Mouse (Mus musculus) adrenal gland, postnatal 10 days (tissue): ENCODE data around the gene Npas3. TPM values are rescaled to one million over a fixed set of nuclear protein-coding genes. Genes with fewer than 3 reads are reported as not detected.
A peak's percentile ranks its signal among the peaks of the same experiment; 100 is the strongest.

Source experiments
- DNase-seq: peaks from one replicate; pipeline ENCODE4 v3.0.0; 2021; ENCODE audit warnings: mixed read lengths
- total RNA-seq, 2 experiments: library from RNA; stranded (reverse); gene quantifications; 2 replicates each; pipeline ENCODE4 v1.2.3; 2021

Gene Npas3
- total RNA-seq, 2 experiments from 2014 or later: 2.4 to 3.5 TPM

DNA sequence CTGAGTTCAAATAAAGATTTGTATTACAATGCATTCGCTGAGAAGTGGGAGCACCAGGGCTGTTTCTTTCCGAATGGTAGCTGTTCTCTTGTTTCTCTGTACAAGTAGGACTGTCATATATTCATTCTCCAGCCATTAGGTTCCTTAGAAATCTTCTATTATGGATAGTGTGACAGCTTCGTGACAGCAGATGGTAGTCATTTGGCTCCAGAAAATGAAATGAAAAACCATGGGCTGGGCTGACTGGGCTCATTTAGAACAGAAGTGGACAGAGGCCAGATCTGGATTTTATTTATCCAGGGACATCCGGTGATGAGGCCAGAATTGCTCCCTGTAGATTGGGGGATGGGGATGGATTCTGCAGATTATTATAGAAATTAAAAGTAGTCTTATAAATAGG, 621.5 kb downstream of the Npas3 start:
- no peak for DNase-seq

DNA sequence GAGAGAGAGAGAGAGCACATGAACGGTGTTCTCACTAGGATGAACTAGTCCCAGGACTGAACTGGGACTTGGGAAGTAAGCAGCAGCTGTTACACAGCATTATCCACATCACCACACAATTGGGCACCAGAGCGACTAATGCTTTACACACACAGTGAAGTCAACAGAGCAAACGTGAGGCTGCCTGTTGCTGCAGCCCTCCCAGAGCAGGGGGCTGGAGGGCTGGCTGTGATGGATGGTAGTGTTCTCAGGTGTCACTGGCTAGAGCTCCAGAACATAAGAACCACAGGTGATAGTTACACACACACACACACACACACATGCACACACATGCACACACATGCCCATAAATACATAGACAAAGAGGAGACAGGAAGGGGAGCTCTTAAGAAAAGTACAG, 626.7 kb downstream of the Npas3 start:
- DNase-seq: no peak

DNA sequence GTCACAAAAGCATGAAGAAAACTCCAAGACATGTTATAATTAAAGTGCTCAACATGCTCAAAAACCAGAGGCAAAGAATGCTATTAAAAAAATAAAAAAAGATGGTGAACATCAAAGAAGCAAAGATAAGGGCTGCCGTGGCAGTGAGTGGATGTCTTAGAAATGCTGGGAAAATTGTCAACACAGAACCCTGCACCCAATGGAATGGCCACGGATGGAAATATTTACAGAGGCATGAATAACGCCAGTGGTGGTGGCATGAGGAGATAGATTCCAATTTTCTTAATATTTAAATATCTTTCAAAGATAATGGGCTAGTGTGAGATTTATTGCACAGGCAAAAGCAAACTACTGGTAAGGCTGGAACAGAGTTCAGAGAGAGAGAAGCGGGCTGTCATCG, 628.2 kb downstream of the Npas3 start:
- no peak for DNase-seq

DNA sequence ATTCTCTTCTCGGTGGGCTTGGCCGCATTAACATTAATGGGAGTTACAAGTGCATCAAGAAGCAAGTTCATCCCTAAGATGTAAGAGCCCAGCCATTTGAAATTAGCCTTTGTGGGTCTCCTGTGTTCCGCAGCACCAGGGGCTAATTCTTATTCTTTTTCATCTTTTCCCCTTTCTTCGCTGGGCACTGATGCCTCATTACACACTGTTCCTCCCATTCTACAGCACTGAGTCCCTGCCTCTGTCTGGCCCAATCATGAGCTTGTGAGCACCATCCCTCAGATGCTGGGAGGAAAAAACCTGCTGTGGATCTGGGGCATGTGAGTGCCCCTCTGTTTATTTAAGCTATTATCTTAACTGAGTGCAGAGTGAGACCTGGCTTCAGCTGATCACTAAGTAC, 633.2 kb downstream of the Npas3 start:
- DNase-seq: no peak

DNA sequence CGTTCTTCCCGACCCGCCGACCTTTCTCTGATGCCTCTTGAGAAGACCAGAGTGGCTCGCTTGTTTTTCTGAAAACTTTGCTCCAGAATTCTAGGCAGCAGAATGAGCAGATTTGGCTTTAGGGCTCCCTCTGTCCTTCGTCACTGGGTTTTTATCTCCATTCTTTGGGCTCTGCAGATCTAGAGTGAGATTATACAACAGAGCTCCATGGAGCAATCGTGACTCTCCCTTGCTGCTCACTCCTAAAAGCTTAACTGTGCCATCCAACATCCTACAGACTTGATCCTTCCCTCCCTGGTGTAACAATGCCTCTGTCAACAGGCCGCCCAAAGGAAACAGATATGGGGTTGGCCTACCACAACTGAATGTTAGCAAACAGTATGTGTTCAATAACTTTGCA, 634.4 kb downstream of the Npas3 start:
- no peak for DNase-seq

DNA sequence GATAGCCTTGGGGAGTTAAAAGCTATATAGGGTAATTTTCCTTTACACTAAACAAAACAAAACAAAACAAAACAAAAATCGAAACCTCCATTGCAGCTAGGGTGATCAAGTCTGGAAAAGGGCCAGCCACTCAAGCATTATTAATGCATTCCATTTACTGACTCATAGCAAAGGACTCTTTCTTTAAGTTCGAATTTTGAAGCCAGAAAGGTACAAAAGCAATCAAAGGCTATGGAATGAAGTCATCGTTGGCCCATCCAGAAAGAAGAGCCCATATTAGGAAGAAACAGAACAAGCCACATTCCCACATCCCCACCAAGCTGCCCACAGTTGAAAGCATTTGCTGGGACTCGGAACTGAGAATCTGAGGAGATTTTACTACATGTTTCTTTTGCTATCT, 640.1 kb downstream of the Npas3 start:
- DNase-seq: no peak

DNA sequence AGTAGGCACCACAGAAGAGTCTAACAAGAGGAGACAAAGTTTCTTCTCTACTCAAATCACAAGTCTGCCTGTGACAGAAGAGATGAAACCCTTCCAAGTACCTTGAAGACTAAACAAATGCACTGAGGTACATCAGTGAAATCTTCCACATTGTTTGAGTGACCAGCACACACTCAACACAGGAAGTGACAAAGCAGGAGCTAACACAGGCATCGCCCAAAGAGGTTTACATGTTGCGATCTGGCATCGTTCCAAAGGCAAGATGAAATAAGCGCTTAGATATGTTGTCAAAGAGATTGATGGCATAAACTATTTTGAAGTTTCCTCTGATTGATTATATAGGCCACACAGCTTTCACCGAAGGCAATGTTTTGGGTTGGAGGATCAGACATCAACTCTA, 647.4 kb downstream of the Npas3 start:
- DNase-seq: no peak

DNA sequence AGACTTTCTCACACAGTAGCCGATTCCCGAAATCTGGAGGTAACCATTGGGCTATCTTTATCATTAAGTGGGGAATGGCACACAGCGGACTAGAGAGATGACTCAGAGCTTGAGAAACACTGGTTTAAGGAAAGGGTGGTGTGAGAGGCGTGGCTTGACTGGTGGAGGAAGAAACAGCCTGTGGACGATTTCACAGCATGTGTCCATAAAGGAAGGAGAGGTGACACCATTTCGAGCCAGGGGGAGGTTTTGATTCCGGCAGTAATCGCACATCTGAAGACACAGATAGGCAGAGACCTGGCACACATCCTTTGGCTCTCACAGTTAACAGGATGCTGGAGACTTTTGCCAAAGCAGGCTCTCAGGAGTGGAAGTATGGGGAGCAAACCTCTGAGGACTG, 660.3 kb downstream of the Npas3 start:
- no peak for DNase-seq

DNA sequence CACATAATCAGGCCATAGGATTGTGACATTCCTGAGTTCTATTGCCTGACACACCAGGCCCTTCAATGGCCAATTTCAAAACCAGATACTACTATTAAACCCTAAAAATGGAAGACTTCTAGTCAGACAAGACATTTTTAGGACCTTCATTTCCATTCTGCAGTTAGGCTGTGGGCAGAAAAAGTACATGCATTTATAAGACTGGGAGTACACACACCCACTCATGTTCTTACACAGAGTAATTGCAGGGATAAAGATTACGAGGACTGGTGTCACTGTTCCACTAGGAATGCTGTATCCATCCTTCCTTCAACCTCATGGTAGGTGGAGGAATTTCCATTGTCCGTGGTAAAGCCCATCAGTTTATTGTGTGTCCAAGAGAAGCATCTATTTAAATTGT, 661.7 kb downstream of the Npas3 start:
- DNase-seq: no peak

DNA sequence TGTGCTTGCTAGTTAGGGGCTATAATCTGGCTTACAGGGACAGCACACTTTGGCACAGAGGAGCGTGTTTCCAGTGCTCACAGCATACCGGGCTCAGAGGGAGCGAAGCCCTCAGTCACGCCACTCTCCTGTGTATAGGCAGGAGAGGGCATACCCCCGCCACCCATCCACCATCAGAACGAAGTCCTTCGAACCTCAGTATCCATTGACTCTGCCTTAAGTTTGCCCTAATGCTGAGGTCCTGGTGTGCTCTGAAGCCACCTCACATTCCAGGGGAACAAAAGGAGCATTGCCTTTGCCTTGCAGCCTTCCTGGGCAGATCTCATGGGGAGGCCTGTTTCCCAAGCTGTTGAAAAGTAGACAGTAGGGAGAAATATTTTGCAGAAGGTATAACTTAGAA, 673.7 kb downstream of the Npas3 start:
- no peak for DNase-seq

DNA sequence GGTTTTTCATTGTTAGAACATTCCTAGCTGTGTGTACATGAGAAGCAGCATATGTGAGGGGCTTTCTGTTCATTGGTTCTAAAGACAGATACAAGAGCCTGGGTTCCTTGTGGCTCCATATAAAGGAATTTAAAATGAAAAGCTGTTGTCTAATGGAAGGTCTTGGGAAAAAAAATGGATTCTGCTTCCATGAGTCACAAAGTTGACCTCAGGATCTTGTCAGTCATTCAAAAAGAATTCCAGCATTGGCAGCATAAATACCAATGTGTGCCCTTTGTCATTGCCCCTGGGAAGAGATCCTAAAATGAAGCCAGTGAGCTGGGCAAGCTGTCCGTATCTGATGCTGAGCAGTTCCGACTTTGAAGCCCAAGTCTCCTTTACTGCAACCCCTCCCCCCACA, 700.3 kb downstream of the Npas3 start:
- peak; percentile 5 for DNase-seq

DNA sequence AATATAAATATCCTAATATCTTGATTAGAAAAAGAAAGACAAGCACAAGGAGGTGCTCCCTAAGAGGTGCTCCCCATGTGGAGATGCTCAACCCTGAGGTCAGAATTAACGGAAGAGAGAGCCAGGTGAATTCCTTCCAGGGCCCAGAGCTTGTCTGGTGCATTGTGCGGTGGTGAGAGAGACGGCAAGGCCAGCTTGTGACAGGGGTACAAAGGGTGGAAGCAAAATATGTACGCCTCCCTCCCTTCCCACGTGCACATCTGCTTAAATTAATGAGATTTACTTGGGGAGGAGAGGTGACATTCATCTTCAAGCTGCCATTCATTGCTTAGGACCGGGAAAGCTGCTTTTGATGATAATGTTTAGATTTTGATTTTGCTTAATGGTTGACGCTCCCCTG, 713.5 kb downstream of the Npas3 start:
- DNase-seq: no peak

DNA sequence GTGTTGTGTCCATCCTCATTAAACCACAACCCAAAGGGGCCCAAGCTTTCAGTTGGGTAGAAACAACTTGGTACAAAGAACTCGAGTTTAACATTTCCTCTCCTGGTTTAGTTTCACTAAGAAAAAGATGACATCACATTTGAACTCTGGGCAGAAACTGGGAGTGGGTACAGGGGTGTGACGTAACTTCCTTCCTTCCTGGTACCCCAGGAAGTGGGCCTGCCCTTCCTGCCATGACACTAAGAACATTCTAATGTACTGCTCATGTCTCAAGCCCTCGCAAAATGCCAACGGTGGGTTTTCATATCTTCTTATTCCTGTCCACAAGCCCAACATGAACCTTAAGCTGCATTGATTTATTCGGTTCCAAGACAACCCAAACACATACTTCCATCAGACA, 715.1 kb downstream of the Npas3 start:
- no peak for DNase-seq

DNA sequence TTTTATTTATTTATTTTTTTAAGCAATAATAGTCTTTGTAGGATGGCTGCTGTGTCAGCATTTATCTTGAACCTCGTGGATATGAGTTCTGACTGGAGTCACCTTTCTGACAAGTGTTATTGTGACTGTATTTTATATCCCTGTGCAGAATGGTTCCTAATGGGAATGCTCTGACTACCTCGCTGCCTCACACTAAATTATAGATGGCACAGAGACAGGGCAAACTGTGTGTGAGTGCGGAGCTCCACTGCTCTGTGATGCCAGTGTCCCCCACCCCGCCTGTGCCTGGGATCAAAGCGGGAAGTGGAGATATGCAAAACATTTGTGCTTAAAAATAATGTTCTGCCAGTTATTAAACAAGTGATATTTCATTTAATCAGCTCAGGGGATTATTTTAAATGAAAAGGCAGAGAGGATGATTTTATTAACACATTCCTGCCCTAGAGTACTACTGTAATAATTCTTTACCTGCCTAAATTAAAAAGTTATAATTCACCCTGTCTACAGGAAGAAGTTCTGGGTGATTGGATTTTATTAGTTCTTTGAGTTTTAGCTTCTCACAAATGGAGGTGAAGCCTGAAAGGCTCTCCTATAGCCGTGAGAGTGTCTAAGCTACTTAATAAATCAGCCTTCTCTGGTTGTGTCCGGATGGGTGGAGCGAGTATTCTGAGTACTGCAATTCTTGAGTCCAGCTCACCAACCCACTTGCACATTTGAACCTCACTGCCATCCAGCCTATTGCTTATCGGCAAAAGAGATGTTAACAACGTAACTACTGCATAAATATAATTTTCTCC, 721.1 kb downstream of the Npas3 start:
- no peak for DNase-seq

DNA sequence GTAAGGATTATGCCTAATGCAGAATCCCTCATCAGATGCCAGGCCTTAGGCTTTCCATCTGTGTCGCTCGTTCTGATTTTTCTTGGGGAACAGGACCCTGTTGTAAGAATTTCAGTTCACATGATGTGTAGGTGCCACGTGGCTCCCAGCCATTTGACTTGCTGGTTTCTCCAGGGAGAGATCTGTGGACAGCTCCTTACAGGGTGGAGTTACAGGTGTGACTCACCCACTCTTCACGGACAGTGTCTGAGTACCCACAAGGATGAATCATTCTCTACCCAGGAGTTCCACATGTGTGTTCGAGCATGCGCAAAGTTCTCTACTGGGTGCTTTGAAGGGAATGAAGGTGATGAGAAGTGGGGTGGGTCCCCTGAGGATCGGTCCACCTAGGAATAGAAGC, 722.2 kb downstream of the Npas3 start:
- DNase-seq: no peak

DNA sequence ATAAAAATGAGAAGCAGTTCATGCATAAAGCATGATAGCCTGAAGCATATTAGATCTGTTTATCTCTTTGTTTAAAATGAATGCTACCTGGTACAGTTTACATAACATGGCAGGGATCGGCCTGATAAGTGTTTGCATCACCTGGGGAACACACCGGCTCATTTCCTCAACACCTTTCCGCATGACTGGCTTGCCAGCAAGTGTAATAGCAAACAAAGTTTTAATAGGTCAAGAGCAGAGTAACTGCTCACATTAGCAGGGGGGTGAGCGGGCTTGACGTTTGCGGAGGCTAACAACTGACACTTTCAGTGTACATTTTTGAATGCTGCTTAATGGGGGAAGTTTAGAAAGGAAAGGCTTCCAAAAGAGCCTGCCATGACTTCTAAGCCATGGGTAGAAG, 724.9 kb downstream of the Npas3 start:
- DNase-seq: no peak

DNA sequence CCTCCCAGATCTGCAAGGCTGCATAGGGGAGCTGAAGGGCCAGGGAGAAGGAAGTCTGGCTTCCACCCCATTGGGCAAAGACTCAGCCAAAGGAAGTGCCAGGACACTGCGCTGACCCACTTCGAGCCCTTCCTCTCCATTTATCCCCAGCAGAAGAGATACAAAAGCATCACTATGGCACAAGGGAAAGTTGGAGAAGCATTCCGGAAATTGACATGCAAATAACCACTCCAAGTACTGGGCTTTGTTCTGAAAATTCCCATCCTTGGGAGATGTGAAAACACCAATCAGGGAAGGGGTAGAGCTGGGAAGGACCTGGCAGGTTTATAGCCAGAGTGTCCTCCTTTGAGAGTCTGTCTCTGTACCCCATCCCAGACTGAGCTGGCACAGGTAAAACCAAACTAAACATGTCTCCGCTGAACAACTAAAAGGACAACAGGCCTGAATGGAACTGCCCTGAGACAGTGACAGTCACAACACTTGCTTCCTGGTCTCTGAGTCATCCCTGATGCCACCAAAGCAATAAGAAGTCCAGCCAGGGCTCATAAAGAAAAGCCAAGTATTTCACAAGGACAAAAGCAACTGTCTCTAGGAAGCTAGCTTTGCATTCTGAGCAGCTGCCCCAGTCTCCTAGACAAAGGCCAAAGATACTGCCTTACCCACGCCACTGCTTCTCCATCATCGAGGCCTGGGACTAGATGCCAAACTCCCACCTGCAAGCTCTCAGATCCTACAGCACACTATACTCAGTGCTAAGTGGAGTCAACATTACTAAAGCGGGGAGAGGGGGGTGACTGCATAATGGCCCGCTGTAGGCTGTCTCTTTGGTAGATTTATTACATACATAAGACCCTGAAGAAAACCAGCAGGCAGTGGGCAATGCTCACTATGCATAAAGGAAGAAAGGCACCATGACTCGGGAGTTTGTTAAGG, 733.4 kb downstream of the Npas3 start:
- no peak for DNase-seq

DNA sequence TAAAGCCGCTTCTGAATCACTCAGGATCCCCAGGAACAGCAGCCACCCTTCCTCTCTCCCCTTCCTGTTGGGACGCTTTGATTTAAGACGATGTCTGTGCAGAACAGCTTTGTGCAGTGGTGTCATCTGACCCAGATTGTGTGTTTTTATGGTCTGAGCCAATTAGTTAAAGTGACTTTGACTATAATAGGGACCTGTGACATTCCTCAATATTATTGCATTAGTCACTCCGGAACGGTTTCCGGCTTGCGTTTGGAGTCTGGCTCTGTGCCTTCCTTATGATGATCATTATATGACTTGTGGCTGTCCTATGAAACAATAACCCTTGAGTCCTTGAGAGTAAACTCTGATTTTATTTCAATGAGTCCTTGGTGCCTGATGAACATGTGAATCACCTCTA, 735.5 kb downstream of the Npas3 start:
- peak; percentile 34 for DNase-seq

DNA sequence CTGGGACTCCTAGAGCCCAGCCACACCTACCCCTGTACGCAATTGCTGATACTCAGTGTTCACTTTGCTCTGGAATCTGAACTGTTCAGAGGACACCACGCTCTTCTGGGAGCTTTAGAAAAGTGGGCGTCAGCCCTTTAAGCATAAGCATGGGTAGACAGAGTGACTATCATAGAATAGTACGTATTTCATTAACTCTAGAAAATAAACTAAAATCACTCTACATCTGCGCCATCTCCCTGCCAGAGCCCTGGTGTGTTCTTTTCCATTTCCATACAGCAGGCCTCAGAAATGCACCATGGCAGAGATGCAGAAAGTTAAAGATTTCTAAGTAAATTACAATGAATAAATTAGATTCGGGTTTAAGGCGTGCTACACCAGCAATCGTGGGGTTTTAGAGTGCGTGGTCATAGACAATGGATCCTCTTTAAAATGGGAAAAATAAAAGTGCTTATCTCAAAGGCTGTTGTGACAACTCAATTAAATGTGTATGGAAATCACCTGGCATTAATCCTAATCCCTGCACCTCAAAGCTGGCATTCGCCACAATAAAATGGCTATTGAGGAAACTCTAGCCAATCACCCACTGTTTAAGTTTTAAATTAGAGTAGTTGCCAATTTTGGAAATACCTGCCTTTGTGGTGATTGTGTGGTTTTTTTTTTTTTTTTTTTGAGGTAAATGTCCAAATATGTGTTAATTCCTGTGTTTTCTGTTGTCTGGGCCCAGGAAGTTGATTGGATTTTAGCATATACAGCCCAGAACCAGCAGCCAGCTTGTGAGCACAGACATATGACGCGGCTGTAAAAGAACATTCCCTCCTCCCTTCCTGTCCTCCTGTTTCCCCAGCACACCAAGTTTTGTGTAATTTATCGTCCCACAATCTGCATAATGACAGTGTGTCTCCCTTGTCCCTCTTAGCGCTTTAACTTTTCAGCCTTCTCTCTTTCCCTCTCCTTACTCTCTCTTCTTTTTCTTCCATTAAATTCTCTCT, 737.7 kb downstream of the Npas3 start:
- no peak for DNase-seq

DNA sequence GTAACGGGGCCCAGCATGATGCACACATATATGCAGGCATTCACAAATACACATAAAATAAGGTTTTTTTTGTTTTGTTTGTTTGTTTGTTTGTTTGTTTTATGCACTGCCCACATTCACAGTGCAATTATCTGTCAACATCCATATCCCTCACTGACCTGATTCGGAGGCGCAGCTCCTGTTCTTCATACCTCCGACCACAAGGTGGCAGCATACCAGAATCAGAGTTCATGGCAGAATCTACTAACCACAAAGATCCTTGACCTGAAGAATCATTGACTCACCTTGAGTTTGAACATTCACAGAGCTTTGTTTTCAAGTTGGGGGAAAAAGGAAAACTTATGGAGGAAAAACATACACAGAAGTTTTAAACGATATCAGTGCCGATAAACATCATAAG, 743.9 kb downstream of the Npas3 start:
- no peak for DNase-seq

DNA sequence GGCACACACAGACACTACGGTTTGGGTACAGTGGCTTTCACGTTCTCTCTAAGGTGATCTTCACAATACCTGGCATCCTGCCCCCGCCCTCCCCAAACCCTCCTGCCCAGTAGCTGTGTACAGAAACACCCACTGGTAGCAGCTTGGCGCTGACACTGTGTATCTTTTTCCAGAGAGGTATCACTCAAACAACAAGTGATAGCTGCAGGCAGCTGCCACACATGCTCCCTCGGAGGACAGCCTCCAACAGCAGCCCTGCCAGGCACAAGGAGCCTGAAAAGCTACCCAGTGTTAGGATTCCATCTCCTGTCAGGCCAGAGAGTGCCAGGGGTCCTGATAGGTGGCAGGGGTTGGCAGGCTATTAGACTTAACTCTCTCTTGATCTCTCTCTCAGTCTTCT, 747.2 kb downstream of the Npas3 start:
- DNase-seq: no peak

DNA sequence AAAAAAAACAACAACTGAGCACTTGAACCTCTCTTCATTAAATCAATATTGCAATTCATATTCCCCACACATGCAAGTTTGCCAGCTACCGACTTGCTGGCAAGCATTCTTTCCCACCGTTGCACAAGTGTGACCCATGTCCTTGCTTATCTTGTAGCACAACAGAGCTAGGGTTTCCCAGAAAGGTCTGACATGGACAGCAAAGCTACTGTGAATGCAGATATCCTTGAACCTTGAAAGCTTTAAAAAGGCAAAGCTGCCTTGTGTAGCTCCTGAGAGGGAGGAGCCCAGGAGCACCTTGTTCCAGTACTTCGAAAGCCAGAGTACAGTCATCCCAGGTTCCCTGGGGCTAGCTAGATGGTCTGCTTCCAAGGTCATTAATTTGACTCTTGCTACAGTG, 748.7 kb downstream of the Npas3 start:
- peak; percentile 29 for DNase-seq
